Mouse (Mus musculus) megakaryocyte, embryonic 14.5 days (primary cell): ENCODE data around the gene Mfsd6. TPM values are rescaled to one million over a fixed set of nuclear protein-coding genes. Genes with fewer than 3 reads are reported as not detected.

Experiments
- H3K27me3 ChIP-seq: replicated peaks from 2 replicates; pipeline ENCODE3; 2012; ENCODE audit warnings: inconsistent platforms
- H3K36me3 ChIP-seq: replicated peaks from 2 replicates; pipeline ENCODE3; 2012; ENCODE audit warnings: low read length, inconsistent platforms, mixed read lengths
- H3K4me1 ChIP-seq: 2 replicates; pipeline ENCODE4 v1.6.1; 2012; ENCODE audit warnings: inconsistent platforms
- H3K4me3 ChIP-seq: replicated peaks from 2 replicates; pipeline ENCODE3; 2012; ENCODE audit warnings: moderate library complexity, mild to moderate bottlenecking, inconsistent platforms
- H3K9me3 ChIP-seq: 2 replicates; pipeline ENCODE4 v1.6.1; 2012; ENCODE audit warnings: inconsistent platforms
- FLI1 ChIP-seq: IDR thresholded peaks from 2 replicates; pipeline ENCODE4 v1.6.1; 2012; ENCODE audit warnings: low read length, inconsistent platforms, mixed read lengths
- GATA1 ChIP-seq: IDR thresholded peaks from 3 replicates; pipeline ENCODE4 v1.6.1; 2012; ENCODE audit warnings: mixed read lengths, low read length, inconsistent platforms, borderline replicate concordance
- polyA plus RNA-seq: library from polyadenylated mRNA; stranded (reverse); fragments of >175 nt; gene quantifications from 2 replicates; pipeline ENCODE4 v1.2.3, GENCODE M21; 2012; ENCODE audit warnings: low replicate concordance; ENCODE audit not compliant: insufficient read depth

The Mfsd6 gene
- polyA plus RNA-seq, 1 experiment, result 4.4 TPM

DNA sequence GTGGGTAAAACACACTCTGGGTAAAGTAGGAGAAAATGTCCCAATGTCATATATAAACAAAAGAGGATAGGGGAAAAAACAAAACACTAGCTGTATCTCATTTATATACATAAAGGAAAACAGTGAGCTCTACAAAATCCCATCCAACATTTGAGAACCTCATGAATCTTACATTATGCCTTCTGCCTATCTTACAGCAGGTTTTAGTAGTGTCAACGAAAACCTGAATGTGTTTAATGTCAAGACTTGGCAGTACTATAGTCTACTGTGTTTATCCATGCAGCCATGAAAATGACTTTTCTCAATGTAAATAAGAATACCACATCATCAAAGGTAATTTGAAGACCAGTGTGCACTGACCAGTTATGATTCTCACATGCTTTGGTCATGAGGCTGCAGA is 57.3 kb downstream of the Mfsd6 start:
- H3K4me3 ChIP-seq, result no peak overlapping the region
- TF ChIP-seq FLI1 (no peak), GATA1 (no peak)
- peaks cover 25% of the 10 kb centered on the region for H3K36me3 ChIP-seq
- H3K9me3 ChIP-seq, result peaks cover 8% of the 10 kb centered on the region; the same call in 1 of the 2 replicates
- no peaks in the 10 kb centered on the region for H3K27me3 ChIP-seq
- peaks cover 4% of the 10 kb centered on the region for H3K4me1 ChIP-seq

DNA sequence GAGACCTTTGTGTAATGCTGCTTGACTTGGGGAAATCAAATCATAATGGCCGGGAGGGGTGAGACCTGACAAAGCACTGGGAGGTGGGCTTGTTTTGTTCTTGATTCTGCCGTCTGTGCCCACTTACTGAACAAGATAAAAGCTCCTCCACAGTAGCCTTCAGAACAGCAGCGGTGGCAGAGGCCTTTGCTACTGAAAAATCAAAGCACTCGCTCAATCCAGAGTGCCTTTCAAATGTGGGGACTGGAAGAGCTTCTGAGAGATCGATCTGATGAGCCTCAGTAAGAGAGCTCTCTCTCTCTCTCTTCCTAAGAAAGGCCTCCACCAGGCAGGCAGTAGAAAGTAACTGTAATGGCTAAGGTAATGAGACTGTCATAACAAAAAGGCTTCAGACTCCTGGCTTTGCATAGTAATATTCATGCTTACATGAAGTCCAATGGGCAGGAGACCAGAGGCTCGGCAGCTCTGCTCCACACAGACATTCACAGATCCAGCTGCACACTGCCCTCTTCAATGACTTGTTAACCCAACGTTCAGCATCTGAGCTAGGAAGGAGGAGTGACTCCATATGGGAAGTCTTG is 58.4 kb downstream of the Mfsd6 start:
- H3K9me3 ChIP-seq, result peaks cover 11% of the 10 kb centered on the region; the same call in 1 of the 2 replicates
- no peaks in the 10 kb centered on the region for H3K27me3 ChIP-seq
- no peak overlapping the region for H3K4me3 ChIP-seq
- TF ChIP-seq GATA1 (no peak), FLI1 (no peak)
- H3K36me3 ChIP-seq, result peaks cover 32% of the 10 kb centered on the region
- peaks cover 4% of the 10 kb centered on the region for H3K4me1 ChIP-seq

DNA sequence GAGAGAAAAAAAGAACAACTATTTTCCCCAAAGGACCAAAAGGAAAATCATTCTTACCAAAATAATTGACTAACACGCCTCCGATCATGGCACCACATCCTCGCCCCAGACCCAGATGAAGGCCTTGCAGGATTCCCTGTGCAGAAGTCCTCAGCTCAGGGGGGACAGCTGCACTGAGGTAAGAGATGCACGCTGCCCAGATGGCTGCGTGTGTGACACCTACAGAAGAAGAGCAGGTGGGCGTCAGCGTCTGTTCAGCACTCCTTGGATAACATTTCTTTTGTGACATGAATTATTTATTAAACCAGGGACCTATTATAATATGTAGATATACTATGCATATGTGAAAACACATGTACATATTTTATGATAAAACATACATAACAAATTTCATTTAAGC is 64.0 kb downstream of the Mfsd6 start:
- Histone ChIP-seq H3K4me3 (no peak overlapping the region), H3K36me3 (peaks cover 59% of the 10 kb centered on the region), H3K4me1 (peaks cover 13% of the 10 kb centered on the region), H3K9me3 (peaks cover 3% of the 10 kb centered on the region; the same call in 1 of the 2 replicates), H3K27me3 (no peaks in the 10 kb centered on the region)
- no peak for TF ChIP-seq FLI1
- no peak for TF ChIP-seq GATA1

DNA sequence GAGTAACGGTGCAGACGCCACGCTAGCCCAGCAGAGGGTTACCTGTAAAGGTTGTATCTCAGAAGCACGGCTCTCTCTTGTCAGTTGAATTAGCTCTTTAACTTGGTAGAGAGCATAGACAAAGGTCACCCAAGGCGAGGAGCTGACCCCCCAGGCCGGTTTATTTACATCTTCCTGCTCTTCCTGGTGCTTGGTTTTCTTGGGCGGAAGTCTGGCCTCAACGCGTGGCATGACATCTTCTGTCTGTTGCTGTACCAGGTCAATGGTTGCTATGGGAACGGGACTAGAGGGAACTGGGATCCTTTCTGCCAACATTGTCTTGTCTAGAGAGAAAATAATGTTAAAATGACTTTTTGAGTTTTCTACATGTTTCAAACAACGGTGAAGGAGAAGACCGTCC is 66.5 kb downstream of the Mfsd6 start:
- TF ChIP-seq FLI1 (no peak), GATA1 (no peak)
- no peak overlapping the region for H3K4me3 ChIP-seq
- H3K27me3 ChIP-seq, result no peaks in the 10 kb centered on the region
- H3K9me3 ChIP-seq, result peaks cover 3% of the 10 kb centered on the region; the same call in 1 of the 2 replicates
- H3K4me1 ChIP-seq, result peaks cover 21% of the 10 kb centered on the region
- peaks cover 81% of the 10 kb centered on the region for H3K36me3 ChIP-seq

DNA sequence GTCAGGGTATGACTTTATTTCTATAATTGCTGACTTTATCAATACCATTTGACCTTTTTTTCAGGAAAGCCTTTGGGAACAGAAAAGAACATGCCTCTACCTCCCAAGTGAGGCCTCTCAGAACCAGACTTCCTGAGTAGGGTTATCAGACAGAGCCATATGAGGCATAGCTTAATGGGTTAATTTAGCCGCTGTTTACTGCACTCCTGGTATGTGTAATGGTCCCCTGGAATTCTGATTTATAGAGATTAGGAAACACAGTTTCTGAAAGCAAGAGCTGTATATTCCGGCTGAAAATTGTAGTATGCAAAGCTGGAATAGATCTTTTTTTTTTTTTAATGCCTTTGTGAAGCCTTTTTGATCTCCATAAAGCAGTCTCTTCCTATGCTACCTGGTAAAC is 67.0 kb downstream of the Mfsd6 start:
- TF ChIP-seq FLI1 (no peak), GATA1 (no peak)

DNA sequence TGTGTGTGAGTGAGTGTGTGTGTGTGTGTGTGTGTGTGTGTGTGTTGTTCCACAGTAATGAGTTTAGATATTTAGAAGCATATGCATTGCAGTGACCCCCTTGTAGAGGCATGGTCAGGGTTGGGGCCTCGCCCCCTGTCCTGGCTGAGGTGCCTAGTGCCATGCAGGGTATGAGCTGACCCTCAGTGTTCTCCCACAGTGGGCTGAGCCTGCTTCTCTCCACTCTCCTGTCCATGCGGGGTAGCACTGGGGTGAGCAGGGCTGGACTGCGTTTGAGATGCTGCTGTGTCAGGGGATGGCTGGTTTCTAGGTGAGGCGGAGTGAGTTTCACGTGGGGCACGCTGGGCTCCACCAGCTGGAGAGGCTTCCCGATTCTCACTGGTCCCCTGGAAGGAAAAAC is 69.1 kb downstream of the Mfsd6 start:
- no peaks in the 10 kb centered on the region for H3K27me3 ChIP-seq
- H3K4me1 ChIP-seq, result peaks cover 31% of the 10 kb centered on the region
- no peak for TF ChIP-seq GATA1
- TF ChIP-seq FLI1, result no peak
- peaks cover 69% of the 10 kb centered on the region for H3K36me3 ChIP-seq
- H3K9me3 ChIP-seq, result no peaks in the 10 kb centered on the region
- H3K4me3 ChIP-seq, result no peak overlapping the region

More for the DNA sequence above, 67.0 kb downstream of the Mfsd6 start:
- H3K36me3 ChIP-seq, result peaks cover 81% of the 10 kb centered on the region
- H3K4me3 ChIP-seq, result no peak overlapping the region
- H3K9me3 ChIP-seq, result peaks cover 3% of the 10 kb centered on the region; the same call in 1 of the 2 replicates
- peaks cover 22% of the 10 kb centered on the region for H3K4me1 ChIP-seq
- no peaks in the 10 kb centered on the region for H3K27me3 ChIP-seq

DNA sequence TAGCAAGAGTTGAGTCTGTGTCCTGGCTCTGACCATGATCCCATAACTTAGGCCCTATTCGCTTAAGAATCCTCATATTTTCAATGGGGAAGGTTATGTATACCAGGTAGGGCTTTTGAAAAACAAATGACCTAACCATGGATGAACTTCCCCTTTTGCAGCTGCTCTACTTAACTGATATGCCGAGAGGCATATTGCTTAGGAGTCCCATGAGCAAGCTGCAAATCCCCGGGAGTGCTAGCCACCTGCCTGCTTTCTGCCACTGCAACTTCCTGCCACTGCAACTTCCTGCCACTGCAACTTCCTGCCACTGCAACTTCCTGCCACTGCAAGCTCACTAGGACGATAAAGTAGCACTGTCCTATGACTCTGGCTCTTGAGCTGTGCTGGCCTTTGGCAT is 72.1 kb downstream of the Mfsd6 start:
- TF ChIP-seq GATA1 (no peak), FLI1 (no peak)
- Histone ChIP-seq H3K27me3 (no peaks in the 10 kb centered on the region), H3K4me1 (peaks cover 28% of the 10 kb centered on the region), H3K9me3 (no peaks in the 10 kb centered on the region), H3K36me3 (peaks cover 65% of the 10 kb centered on the region), H3K4me3 (peak overlapping the region; percentile 56)

DNA sequence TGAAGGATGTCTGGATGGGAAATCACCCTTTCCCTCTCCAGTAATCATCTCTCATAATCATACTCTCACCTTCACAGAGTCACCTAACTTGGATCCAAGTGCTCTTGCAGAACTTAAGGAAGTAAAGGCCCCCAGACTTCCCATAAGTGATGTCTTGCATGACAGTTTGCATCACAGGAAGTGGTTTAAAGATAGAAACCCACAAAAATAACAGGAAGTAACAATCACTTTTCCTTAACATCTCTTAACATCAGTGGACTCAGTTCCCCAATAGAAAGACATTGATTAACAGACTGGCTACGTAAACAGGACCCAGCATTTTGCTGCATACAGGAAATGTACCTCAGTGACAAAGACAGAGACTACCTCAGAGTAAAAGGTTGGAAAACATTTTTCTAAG is 73.9 kb downstream of the Mfsd6 start:
- Histone ChIP-seq H3K4me3 (no peak overlapping the region), H3K9me3 (no peaks in the 10 kb centered on the region), H3K36me3 (peaks cover 61% of the 10 kb centered on the region), H3K4me1 (peaks cover 38% of the 10 kb centered on the region), H3K27me3 (no peaks in the 10 kb centered on the region)
- TF ChIP-seq GATA1 (no peak), FLI1 (no peak)

DNA sequence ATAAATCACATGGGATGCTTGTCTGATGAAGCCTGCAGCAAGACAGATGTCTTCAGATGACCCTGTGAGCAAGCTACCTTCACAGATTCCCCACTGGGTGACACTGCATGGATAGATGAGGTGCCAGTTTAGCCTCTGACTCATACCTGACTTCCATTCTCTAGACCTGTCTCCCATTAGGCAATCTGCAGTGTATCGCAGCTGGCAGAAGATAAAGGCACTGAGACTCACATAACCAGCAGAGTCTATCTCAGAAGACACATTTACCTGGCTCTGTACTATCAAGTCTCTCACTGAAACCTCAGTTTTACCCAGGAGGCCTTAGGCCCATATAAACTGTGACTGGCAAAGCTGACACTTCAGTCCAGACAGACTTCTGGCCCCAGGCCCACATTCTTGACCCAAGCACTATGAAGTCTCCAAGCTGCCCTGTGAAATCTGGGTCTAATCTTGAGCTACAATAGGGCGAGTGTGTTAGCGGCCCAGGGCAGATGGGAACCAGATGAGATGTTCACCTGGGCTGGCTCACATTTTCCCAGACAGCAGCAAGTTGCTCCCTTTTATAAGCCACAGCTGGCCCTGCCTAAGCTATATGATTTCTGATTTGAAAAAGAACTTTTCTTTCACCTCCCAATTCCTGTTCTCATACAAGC is 74.5 kb downstream of the Mfsd6 start:
- Histone ChIP-seq H3K27me3 (no peaks in the 10 kb centered on the region), H3K9me3 (no peaks in the 10 kb centered on the region), H3K36me3 (peaks cover 56% of the 10 kb centered on the region), H3K4me1 (peaks cover 38% of the 10 kb centered on the region), H3K4me3 (no peak overlapping the region)
- TF ChIP-seq FLI1, result no peak
- no peak for TF ChIP-seq GATA1

DNA sequence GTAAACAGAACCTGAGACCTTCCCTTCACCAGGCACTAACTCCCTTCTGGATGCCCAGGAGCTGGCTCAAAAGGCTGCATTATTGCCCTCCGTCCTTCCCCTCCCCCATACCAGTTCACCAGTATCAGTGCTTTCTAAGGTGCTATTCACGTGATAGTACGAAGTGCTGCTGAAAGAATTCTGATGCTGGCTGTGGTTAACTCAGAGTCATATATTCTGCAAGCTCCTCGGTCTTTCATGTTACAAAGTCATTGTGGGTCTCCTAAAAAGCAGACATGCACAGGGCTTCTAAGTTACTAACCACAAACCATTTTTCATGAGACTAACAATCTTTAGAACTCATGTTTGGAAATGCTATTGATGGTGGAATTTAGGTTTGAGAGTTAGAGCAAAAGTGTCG is 77.2 kb downstream of the Mfsd6 start:
- no peak overlapping the region for H3K4me3 ChIP-seq
- H3K27me3 ChIP-seq, result no peaks in the 10 kb centered on the region
- H3K4me1 ChIP-seq, result peaks cover 37% of the 10 kb centered on the region
- H3K36me3 ChIP-seq, result peaks cover 61% of the 10 kb centered on the region
- TF ChIP-seq FLI1, result no peak
- TF ChIP-seq GATA1, result no peak
- no peaks in the 10 kb centered on the region for H3K9me3 ChIP-seq
